Mouse (Mus musculus): Measurements from ENCODE around the gene Fam219b. TPM values are rescaled to one million over a fixed set of nuclear protein-coding genes. Genes with fewer than 3 reads are reported as not detected.
A peak's percentile ranks its signal among the peaks of the same experiment; 100 is the strongest.

The Fam219b gene
- polyA plus RNA-seq, 1 experiment from 2014 or later: 26.6 TPM

GRCm38 (mm10) chr9:57554753-57555152 is 17.4 kb downstream of the Fam219b start:
- H3K36me3 ChIP-seq (ENCODE audit: control insufficient read depth, insufficient read depth): no peaks in the 10 kb centered on the region; the same call in 1 of the 2 replicates
- no peak overlapping the region for H3K27ac ChIP-seq (ENCODE audit: low read length)
- no peaks in the 10 kb centered on the region for H3K9me3 ChIP-seq (ENCODE audit: control insufficient read depth, low read length)
- H3K4me3 ChIP-seq (replicated peaks; ENCODE audit: low read length): no peak overlapping the region
- no peak overlapping the region for H3K9ac ChIP-seq (replicated peaks; ENCODE audit: low read depth, low read length)
- ATAC-seq: no peak
- no peak overlapping the region for H3K4me2 ChIP-seq (ENCODE audit: low read length)
- H3K4me1 ChIP-seq (replicated peaks; ENCODE audit: control insufficient read depth, insufficient read depth, low read length): peaks cover 8% of the 10 kb centered on the region
- no peaks in the 10 kb centered on the region for H3K27me3 ChIP-seq (replicated peaks; ENCODE audit: control insufficient read depth, insufficient read depth, low read length)
- 25% methylated on average over 3 of the region's 3 CpGs for WGBS

- Histone ChIP-seq H3K4me3 (replicated peaks; ENCODE audit: low read length) (no peak overlapping the region), H3K36me3 (ENCODE audit: control insufficient read depth, insufficient read depth) (no peaks in the 10 kb centered on the region), H3K9ac (replicated peaks; ENCODE audit: low read depth, low read length) (no peak overlapping the region), H3K4me2 (ENCODE audit: low read length) (no peak overlapping the region), H3K27me3 (replicated peaks; ENCODE audit: control insufficient read depth, insufficient read depth, low read length) (no peaks in the 10 kb centered on the region), H3K9me3 (ENCODE audit: control insufficient read depth, low read length) (no peaks in the 10 kb centered on the region), H3K4me1 (replicated peaks; ENCODE audit: control insufficient read depth, insufficient read depth, low read length) (peaks cover 13% of the 10 kb centered on the region), H3K27ac (ENCODE audit: low read length) (no peak overlapping the region)
- 63% methylated on average over 3 of the region's 3 CpGs for WGBS
- ATAC-seq: no peak
Measured at GRCm38 (mm10) chr9:57557215-57557614, 19.9 kb downstream of the Fam219b start.

DNA sequence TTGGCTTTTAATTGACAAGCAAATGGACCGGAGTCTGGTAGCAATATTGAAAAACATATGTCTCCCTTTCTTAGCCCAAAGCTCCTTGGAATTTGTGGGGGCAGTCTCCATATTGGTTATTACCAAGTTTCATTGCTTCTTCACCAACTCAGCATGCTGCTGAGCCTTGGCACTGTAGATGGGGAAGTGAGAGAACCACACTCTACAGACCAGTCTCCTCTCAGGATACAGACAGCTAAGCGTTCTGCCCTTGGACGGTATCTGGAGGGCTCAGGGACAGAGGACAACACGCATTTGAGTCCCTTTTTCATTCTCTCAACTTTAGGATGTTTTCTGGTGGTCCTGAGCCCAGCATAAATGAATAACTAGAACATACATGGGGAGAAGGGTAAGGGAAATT is 21.3 kb downstream of the Fam219b start:
- WGBS: 93% methylated on average over 4 of the region's 4 CpGs
- no peak for ATAC-seq

GRCm38 (mm10) chr9:57559568-57559967 is 22.2 kb downstream of the Fam219b start:
- H3K9ac ChIP-seq (replicated peaks; ENCODE audit: low read depth, low read length): no peak overlapping the region
- no peak for ATAC-seq
- H3K4me2 ChIP-seq (ENCODE audit: low read length): no peak overlapping the region
- peaks cover 23% of the 10 kb centered on the region for H3K4me1 ChIP-seq (replicated peaks; ENCODE audit: control insufficient read depth, insufficient read depth, low read length)
- H3K27ac ChIP-seq (ENCODE audit: low read length): no peak overlapping the region
- 72% methylated on average over 2 of the region's 2 CpGs for WGBS
- H3K4me3 ChIP-seq (replicated peaks; ENCODE audit: low read length): no peak overlapping the region
- no peaks in the 10 kb centered on the region for H3K27me3 ChIP-seq (replicated peaks; ENCODE audit: control insufficient read depth, insufficient read depth, low read length)
- H3K9me3 ChIP-seq (ENCODE audit: control insufficient read depth, low read length): no peaks in the 10 kb centered on the region
- H3K36me3 ChIP-seq (ENCODE audit: control insufficient read depth, insufficient read depth): no peaks in the 10 kb centered on the region

More for the DNA sequence above, 21.3 kb downstream of the Fam219b start:
- no peaks in the 10 kb centered on the region for H3K36me3 ChIP-seq (ENCODE audit: control insufficient read depth, insufficient read depth)
- peaks cover 23% of the 10 kb centered on the region for H3K4me1 ChIP-seq (replicated peaks; ENCODE audit: control insufficient read depth, insufficient read depth, low read length)
- no peak overlapping the region for H3K4me3 ChIP-seq (replicated peaks; ENCODE audit: low read length)
- H3K4me2 ChIP-seq (ENCODE audit: low read length): no peak overlapping the region
- no peaks in the 10 kb centered on the region for H3K27me3 ChIP-seq (replicated peaks; ENCODE audit: control insufficient read depth, insufficient read depth, low read length)
- H3K27ac ChIP-seq (ENCODE audit: low read length): no peak overlapping the region
- H3K9me3 ChIP-seq (ENCODE audit: control insufficient read depth, low read length): no peaks in the 10 kb centered on the region
- H3K9ac ChIP-seq (replicated peaks; ENCODE audit: low read depth, low read length): no peak overlapping the region

DNA sequence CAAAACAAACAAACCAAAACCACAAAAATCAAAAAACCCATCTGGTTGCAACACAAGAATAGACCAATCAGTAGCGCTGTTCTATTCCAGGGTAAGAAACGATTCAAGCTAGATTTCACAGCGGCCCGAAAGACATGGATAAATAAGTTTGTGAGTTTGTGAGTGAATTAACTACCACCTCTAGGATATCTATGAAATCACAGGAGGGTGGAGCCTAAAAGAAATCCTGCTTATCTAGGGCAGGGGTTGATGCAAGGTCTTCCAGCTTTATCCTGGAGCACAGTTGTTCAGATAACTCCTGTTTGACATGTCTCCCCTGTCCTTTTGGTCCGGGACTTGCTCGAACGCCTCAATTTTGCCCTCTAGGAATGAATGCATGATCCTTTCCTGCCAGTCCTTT is 22.9 kb downstream of the Fam219b start:
- ATAC-seq: no peak

GRCm38 (mm10) chr9:57560861-57561710 is 23.8 kb downstream of the Fam219b start, which contains the start of gene Scamp2:
Scamp2 (plus strand) TSS chr9:57560943.
- peaks cover 33% of the 10 kb centered on the region for H3K4me1 ChIP-seq (replicated peaks; ENCODE audit: control insufficient read depth, insufficient read depth, low read length)
- peak within 1 kb of the TSS; percentile 76 for H3K9ac ChIP-seq (replicated peaks; ENCODE audit: low read depth, low read length)
- H3K9me3 ChIP-seq (ENCODE audit: control insufficient read depth, low read length): no peaks in the 10 kb centered on the region
- peak within 1 kb of the TSS; percentile 80 for H3K27ac ChIP-seq (ENCODE audit: low read length)
- H3K4me2 ChIP-seq (ENCODE audit: low read length): peak within 1 kb of the TSS; percentile 83
- no peaks in the 10 kb centered on the region for H3K27me3 ChIP-seq (replicated peaks; ENCODE audit: control insufficient read depth, insufficient read depth, low read length)
- ATAC-seq: peak; percentile 99
- under 1% methylated on average over 37 of the region's 37 CpGs for WGBS
- peak within 1 kb of the TSS; percentile 87 for H3K4me3 ChIP-seq (replicated peaks; ENCODE audit: low read length)
- H3K36me3 ChIP-seq (ENCODE audit: control insufficient read depth, insufficient read depth): no peaks in the 10 kb centered on the region

More for the DNA sequence above, 22.9 kb downstream of the Fam219b start:
- no peaks in the 10 kb centered on the region for H3K9me3 ChIP-seq (ENCODE audit: control insufficient read depth, low read length)
- peak overlapping the region; percentile 76 for H3K9ac ChIP-seq (replicated peaks; ENCODE audit: low read depth, low read length)
- no peaks in the 10 kb centered on the region for H3K36me3 ChIP-seq (ENCODE audit: control insufficient read depth, insufficient read depth)
- peak overlapping the region; percentile 87 for H3K4me3 ChIP-seq (replicated peaks; ENCODE audit: low read length)
- peaks cover 25% of the 10 kb centered on the region for H3K4me1 ChIP-seq (replicated peaks; ENCODE audit: control insufficient read depth, insufficient read depth, low read length)
- H3K27me3 ChIP-seq (replicated peaks; ENCODE audit: control insufficient read depth, insufficient read depth, low read length): no peaks in the 10 kb centered on the region
- peak overlapping the region; percentile 83 for H3K4me2 ChIP-seq (ENCODE audit: low read length)
- H3K27ac ChIP-seq (ENCODE audit: low read length): peak overlapping the region; percentile 80
- 27% methylated on average over 7 of the region's 7 CpGs for WGBS

GRCm38 (mm10) chr9:57561711-57562099 is 24.4 kb downstream of the Fam219b start:
- no peak overlapping the region for H3K9ac ChIP-seq (replicated peaks; ENCODE audit: low read depth, low read length)
- ATAC-seq: no peak
- H3K9me3 ChIP-seq (ENCODE audit: control insufficient read depth, low read length): no peaks in the 10 kb centered on the region
- H3K27me3 ChIP-seq (replicated peaks; ENCODE audit: control insufficient read depth, insufficient read depth, low read length): no peaks in the 10 kb centered on the region
- no peak overlapping the region for H3K27ac ChIP-seq (ENCODE audit: low read length)
- H3K36me3 ChIP-seq (ENCODE audit: control insufficient read depth, insufficient read depth): no peaks in the 10 kb centered on the region
- WGBS: 83% methylated on average over 13 of the region's 13 CpGs
- peaks cover 37% of the 10 kb centered on the region for H3K4me1 ChIP-seq (replicated peaks; ENCODE audit: control insufficient read depth, insufficient read depth, low read length)
- H3K4me3 ChIP-seq (replicated peaks; ENCODE audit: low read length): peak overlapping the region; percentile 87
- peak overlapping the region; percentile 83 for H3K4me2 ChIP-seq (ENCODE audit: low read length)

- H3K36me3 ChIP-seq (ENCODE audit: control insufficient read depth, insufficient read depth): no peaks in the 10 kb centered on the region
- no peak overlapping the region for H3K4me3 ChIP-seq (replicated peaks; ENCODE audit: low read length)
- no peak overlapping the region for H3K27ac ChIP-seq (ENCODE audit: low read length)
- 90% methylated on average over 4 of the region's 4 CpGs for WGBS
- H3K4me2 ChIP-seq (ENCODE audit: low read length): no peak overlapping the region; the same call in 1 of the 2 replicates
- H3K4me1 ChIP-seq (replicated peaks; ENCODE audit: control insufficient read depth, insufficient read depth, low read length): peaks cover 37% of the 10 kb centered on the region
- H3K9ac ChIP-seq (replicated peaks; ENCODE audit: low read depth, low read length): no peak overlapping the region
- H3K27me3 ChIP-seq (replicated peaks; ENCODE audit: control insufficient read depth, insufficient read depth, low read length): no peaks in the 10 kb centered on the region
- no peak for ATAC-seq
- H3K9me3 ChIP-seq (ENCODE audit: control insufficient read depth, low read length): no peaks in the 10 kb centered on the region
Measured at GRCm38 (mm10) chr9:57562896-57563372, 25.6 kb downstream of the Fam219b start.

DNA sequence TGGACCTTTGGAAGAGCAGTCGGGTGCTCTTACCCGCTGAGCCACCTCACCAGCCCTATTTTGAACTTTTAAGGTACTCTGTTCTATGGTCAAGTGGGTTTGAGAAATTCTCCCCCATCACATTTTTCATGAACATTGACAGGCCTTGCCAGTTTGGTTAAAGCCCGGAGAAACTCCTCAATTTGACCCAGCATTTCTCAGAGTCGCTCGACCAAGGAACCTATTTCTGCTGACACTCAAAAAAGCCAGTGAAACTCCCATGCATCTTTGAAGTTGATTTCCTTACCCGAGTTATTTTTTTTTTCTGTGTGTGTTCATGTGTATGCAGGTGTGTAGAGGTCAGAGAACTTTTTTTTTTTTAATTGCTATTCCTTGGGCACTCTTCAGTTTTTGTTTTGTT is 27.3 kb downstream of the Fam219b start:
- Histone ChIP-seq H3K36me3 (ENCODE audit: control insufficient read depth, insufficient read depth) (no peaks in the 10 kb centered on the region), H3K9ac (replicated peaks; ENCODE audit: low read depth, low read length) (no peak overlapping the region), H3K4me2 (ENCODE audit: low read length) (no peak overlapping the region), H3K4me3 (replicated peaks; ENCODE audit: low read length) (no peak overlapping the region), H3K4me1 (replicated peaks; ENCODE audit: control insufficient read depth, insufficient read depth, low read length) (peaks cover 37% of the 10 kb centered on the region), H3K9me3 (ENCODE audit: control insufficient read depth, low read length) (no peaks in the 10 kb centered on the region), H3K27me3 (replicated peaks; ENCODE audit: control insufficient read depth, insufficient read depth, low read length) (no peaks in the 10 kb centered on the region), H3K27ac (ENCODE audit: low read length) (no peak overlapping the region)
- 93% methylated on average over 6 of the region's 6 CpGs for WGBS
- no peak for ATAC-seq
